Mouse (Mus musculus) liver, adult 2 months (tissue): Measurements from ENCODE around the gene Ccdc149. TPM values are rescaled to one million over a fixed set of nuclear protein-coding genes. Genes with fewer than 3 reads are reported as not detected.

Experiments
- DNase-seq: peaks from one replicate; pipeline ENCODE4 v3.0.0-alpha.2; 2011; ENCODE audit warnings: low read depth, low spot score; ENCODE audit errors: extremely low read depth
- H3K27ac ChIP-seq: fragments of 200-500 bp; replicated peaks from 2 replicates; pipeline ENCODE4 v1.5.1; 2012; ENCODE audit warnings: low read depth, mild to moderate bottlenecking, control low read depth, inconsistent platforms, low read length; ENCODE audit not compliant: insufficient read depth
- H3K27me3 ChIP-seq: fragments of 200-500 bp; 2 replicates; pipeline ENCODE4 v1.6.1; 2012; ENCODE audit warnings: mild to moderate bottlenecking, moderate library complexity, low read length, inconsistent platforms; ENCODE audit not compliant: control insufficient read depth, insufficient read depth
- H3K36me3 ChIP-seq: fragments of 200-500 bp; 2 replicates; pipeline ENCODE4 v1.6.1; 2012; ENCODE audit warnings: low read length, inconsistent platforms; ENCODE audit not compliant: control insufficient read depth, insufficient read depth
- H3K4me1 ChIP-seq: fragments of 200-500 bp; 2 replicates; pipeline ENCODE4 v1.6.1; 2011; ENCODE audit warnings: low read length; ENCODE audit not compliant: control insufficient read depth, insufficient read depth
- H3K4me3 ChIP-seq: fragments of 200-500 bp; 2 replicates; pipeline ENCODE4 v1.5.1; 2011; ENCODE audit warnings: low read depth, mild to moderate bottlenecking, control low read depth, low read length, moderate library complexity; ENCODE audit not compliant: insufficient read depth
- H3K79me2 ChIP-seq: fragments of 200-500 bp; 2 replicates; pipeline ENCODE4 v1.6.1; 2012; ENCODE audit warnings: inconsistent platforms, mild to moderate bottlenecking, low read length, moderate library complexity; ENCODE audit not compliant: control insufficient read depth, insufficient read depth
- H3K9ac ChIP-seq: fragments of 200-500 bp; 2 replicates; pipeline ENCODE4 v1.6.1; 2012; ENCODE audit warnings: low read depth, mild to moderate bottlenecking, control low read depth, inconsistent platforms, low read length
- CTCF ChIP-seq: fragments of 200-500 bp; IDR thresholded peaks from 2 replicates; pipeline ENCODE4 v1.5.1; 2011; ENCODE audit warnings: low read depth, low read length, control low read depth
- POLR2A ChIP-seq: fragments of 200-500 bp; IDR thresholded peaks from 2 replicates; pipeline ENCODE4 v1.6.1; 2011; ENCODE audit warnings: low read length, control low read depth; ENCODE audit not compliant: insufficient read depth; ENCODE audit errors: extremely low read depth
- WGBS: fragments of 180-500 bp; shearing (Covaris S2); methylation state at CpG from one replicate; pipeline ENCODE4 v1.1.7; 2018; 5-methylcytosine and 5-hydroxymethylcytosine counted together
- polyA plus RNA-seq: library from polyadenylated mRNA; depleted of rRNA; stranded (reverse); fragments of >200 nt; gene quantifications from 2 replicates; pipeline ENCODE4 v1.2.3, GENCODE M21; 2012; rRNA removed
- total RNA-seq: library from RNA; depleted of rRNA; stranded (reverse); fragments of >200 nt; gene quantifications from 2 replicates; pipeline ENCODE4 v1.2.3, GENCODE M21; 2014; rRNA removed

The Ccdc149 gene
- total RNA-seq (0.83 and 1.2 TPM in 2 replicates), polyA plus RNA-seq (0.42 and 0.43 TPM in 2 replicates)

DNA sequence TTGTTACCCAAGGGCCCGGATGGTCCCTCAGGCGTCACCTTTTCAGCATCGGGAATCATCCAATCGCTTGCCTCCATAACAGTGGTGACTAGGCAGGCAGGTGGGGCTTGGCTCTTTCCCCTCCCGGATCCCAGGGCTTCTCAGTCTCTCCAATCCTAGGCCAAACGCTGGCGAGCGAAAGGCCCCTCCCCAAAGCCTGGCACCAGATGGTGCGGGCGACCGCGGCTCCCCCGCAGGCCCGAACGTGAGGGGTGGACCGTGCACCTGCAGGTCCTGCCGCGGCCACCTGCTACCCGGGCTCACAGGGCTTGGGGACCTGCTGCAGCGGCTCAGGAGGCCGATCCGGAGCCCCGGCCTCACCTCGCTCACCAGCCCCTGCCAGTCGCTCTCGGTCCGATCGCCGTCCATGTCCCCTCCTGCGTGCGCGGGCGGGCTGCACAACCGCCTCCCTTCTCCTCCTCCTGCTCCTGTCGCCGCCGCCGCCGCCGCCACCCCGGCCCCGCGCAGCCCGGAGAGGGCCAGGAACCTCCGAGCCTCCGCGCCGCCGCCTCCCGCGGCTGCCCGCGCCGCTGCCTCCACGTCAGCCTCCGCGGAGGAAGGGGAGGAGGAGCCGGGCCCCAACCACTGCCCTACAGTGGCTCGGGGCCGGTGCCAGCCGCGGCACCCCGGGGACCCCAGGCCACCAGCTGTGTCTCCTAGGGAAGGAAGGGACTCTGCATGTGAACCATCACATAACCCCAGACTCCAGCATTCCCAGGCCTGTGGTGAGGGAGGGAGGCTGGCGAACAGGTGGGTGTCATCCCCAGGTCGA, at the start of gene Ccdc149:
Gene Ccdc149 (minus strand): TSS at position 531 of the 811 bp plus-strand sequence.
- DNase-seq = peak; percentile 71
- WGBS = under 1% methylated on average over 51 of the region's 65 CpGs
- TF ChIP-seq POLR2A (no peak), CTCF (no peak)

DNA sequence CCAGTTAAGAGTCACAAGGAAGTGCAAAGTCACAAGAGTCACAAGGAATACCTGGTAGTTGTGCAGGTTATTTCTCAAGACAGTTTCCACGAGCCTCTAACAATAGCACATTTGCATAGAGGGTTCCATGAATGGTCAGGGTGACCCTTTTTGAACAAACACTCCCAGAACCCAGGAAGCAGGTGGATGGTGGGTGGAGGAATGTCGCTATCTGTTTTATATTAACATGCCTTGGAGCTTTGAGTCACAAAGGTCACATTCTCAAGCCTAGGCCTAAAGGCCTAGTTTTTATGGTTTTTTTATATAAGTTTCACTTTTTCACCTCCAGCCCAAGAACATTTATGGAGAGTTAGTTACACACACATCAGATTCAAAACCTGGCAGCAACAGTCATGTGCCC, 48.6 kb upstream of the Ccdc149 start:
- Histone ChIP-seq H3K4me3 (no peak overlapping the region), H3K79me2 (no peaks in the 10 kb centered on the region), H3K9ac (no peak overlapping the region), H3K27ac (no peak overlapping the region), H3K36me3 (no peaks in the 10 kb centered on the region), H3K4me1 (no peaks in the 10 kb centered on the region), H3K27me3 (no peaks in the 10 kb centered on the region)
- no peak for TF ChIP-seq POLR2A
- no peak for TF ChIP-seq CTCF
- no peak for DNase-seq
- WGBS = 77% methylated on average over 2 of the region's 2 CpGs

More for the DNA sequence above, at the start of gene Ccdc149:
- Histone ChIP-seq H3K36me3 (no peaks in the 10 kb centered on the region), H3K9ac (peak within 1 kb of the TSS; percentile 94), H3K27me3 (no peaks in the 10 kb centered on the region), H3K79me2 (no peaks in the 10 kb centered on the region), H3K4me3 (peak within 1 kb of the TSS; percentile 85), H3K27ac (peak within 1 kb of the TSS; percentile 27; the same call in 1 of the 2 replicates), H3K4me1 (peaks cover 5% of the 10 kb centered on the region)

DNA sequence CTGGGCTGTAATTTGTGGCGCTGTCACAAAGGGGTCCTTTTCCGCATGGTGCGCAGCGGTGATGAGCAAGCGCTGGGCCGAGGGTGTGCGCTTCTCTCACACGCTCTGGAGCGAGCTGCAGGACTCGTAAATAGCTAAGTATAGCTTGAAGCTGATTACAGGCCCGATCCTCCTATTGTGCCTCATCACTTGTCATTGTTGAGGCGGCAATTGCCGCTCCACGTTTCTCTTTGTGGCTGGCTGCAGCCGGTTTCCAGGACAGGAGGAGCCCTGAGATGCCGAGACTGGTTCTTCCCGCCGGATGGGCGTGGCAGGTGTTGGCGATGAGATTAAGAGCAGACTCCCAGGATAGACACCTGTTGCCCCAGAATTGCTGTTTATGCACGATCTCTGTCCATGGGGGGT, 44.8 kb upstream of the Ccdc149 start:
- no peak for DNase-seq
- Histone ChIP-seq H3K27ac (no peak overlapping the region), H3K27me3 (no peaks in the 10 kb centered on the region), H3K4me3 (no peak overlapping the region), H3K79me2 (no peaks in the 10 kb centered on the region), H3K9ac (no peak overlapping the region), H3K36me3 (no peaks in the 10 kb centered on the region), H3K4me1 (no peaks in the 10 kb centered on the region)
- no peak for TF ChIP-seq CTCF
- TF ChIP-seq POLR2A = no peak
- 27% methylated on average over 21 of the region's 21 CpGs for WGBS

DNA sequence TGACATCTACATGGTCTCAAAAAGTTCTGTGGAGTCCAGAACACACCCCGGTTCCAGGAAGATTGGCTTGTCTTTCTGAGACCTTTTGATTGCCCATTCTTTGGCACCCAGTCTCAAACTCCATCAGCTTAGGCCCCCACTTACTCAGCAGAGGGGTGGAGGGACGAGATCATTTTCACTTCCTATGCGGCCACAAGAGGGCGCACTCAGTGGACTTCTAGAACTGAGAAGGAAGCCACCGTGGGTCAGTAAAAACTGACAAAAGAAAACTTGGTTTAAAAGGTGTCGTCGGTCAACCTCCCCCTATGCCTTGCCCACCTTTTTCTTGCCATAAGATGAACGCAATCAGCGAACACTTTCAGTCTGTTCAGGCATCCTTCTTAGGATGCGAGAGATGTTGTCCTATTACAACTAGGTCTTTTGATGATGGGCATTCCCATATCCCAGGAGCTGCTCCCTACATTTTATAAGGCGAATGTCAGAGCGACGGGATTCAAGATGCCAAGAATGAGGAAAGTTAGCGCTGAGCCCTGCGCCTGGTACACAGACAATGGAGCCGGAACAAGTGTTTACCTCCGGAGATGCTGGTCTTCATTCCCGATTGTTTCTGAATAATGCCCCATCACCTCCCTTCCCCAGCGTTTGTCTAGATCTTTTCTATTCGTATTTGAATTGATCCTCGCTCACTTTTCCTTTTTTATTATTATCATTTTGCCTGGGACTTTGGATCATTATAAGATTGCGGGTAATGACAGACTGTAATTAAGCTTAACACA, 44.1 kb upstream of the Ccdc149 start:
- Histone ChIP-seq H3K27ac (no peak overlapping the region), H3K79me2 (no peaks in the 10 kb centered on the region), H3K4me3 (no peak overlapping the region), H3K4me1 (no peaks in the 10 kb centered on the region), H3K9ac (no peak overlapping the region), H3K36me3 (no peaks in the 10 kb centered on the region), H3K27me3 (no peaks in the 10 kb centered on the region)
- DNase-seq = peak; percentile 23
- TF ChIP-seq POLR2A = no peak
- TF ChIP-seq CTCF = peak; percentile 70
- WGBS = 30% methylated on average over 22 of the region's 22 CpGs

DNA sequence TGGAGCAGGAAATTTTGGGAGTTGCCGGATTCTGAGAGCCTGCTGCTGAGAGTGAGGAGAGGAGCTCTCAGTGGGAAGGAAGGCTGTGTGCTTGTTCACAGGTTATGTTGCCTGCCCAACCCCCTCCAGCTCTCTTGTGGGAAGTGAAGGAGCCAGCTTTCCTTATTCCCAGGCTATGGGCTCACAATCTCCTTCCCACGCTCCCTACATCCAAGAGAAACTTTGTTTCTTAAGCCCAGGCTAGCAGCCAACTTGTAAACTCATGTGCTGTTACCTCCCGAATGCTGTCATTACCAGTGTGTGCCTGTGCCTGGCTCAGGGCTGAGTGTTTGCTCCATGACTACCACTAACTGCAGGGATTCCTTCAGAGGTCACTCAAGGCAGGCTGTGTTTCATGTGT, 39.8 kb upstream of the Ccdc149 start:
- no peak overlapping the region for H3K27ac ChIP-seq
- no peaks in the 10 kb centered on the region for H3K36me3 ChIP-seq
- no peak overlapping the region for H3K9ac ChIP-seq
- WGBS = 78% methylated on average over 3 of the region's 3 CpGs
- no peaks in the 10 kb centered on the region for H3K27me3 ChIP-seq
- no peaks in the 10 kb centered on the region for H3K79me2 ChIP-seq
- DNase-seq = no peak
- H3K4me3 ChIP-seq = no peak overlapping the region
- H3K4me1 ChIP-seq = no peaks in the 10 kb centered on the region
- TF ChIP-seq CTCF = no peak
- no peak for TF ChIP-seq POLR2A
